Mouse (Mus musculus) embryonic facial prominence, embryonic 15.5 days (tissue): ENCODE results near the gene Zer1. TPM values are rescaled to one million over a fixed set of nuclear protein-coding genes. Genes with fewer than 3 reads are reported as not detected.
A peak's percentile ranks its signal among the peaks of the same experiment; 100 is the strongest.
"Not testable (repeated sequence)": the region's sequence is repeated elsewhere in the genome, so short reads cannot be mapped to it uniquely, and the experiment has no call there.

Source experiments
- ATAC-seq: fragments of 200-750 bp; cut with Nextera tagmentation; 2 replicates; pipeline ENCODE4 v1.8.0; 2017; ENCODE audit warnings: low read depth, moderate TSS enrichment; ENCODE audit not compliant: insufficient number of reproducible peaks, low FRiP score, low TSS enrichment
- H3K27ac ChIP-seq: fragments of 300-500 bp; sonication (generic); replicated peaks from 2 replicates; pipeline ENCODE4 v1.5.1; 2015; ENCODE audit warnings: mild to moderate bottlenecking, inconsistent platforms
- H3K27me3 ChIP-seq: fragments of 300-500 bp; sonication (generic); 2 replicates; pipeline ENCODE4 v1.6.1; 2015; ENCODE audit warnings: inconsistent platforms
- H3K36me3 ChIP-seq: fragments of 300-500 bp; sonication (generic); 2 replicates; pipeline ENCODE4 v1.6.1; 2015; ENCODE audit warnings: mild to moderate bottlenecking, inconsistent platforms
- H3K4me1 ChIP-seq: fragments of 300-500 bp; sonication (generic); 2 replicates; pipeline ENCODE4 v1.6.1; 2015; ENCODE audit warnings: inconsistent platforms
- H3K4me2 ChIP-seq: fragments of 300-500 bp; sonication (generic); replicated peaks from 2 replicates; pipeline ENCODE4 v1.6.1; 2015; ENCODE audit warnings: mild to moderate bottlenecking, inconsistent platforms
- H3K4me3 ChIP-seq: fragments of 300-500 bp; sonication (generic); replicated peaks from 2 replicates; pipeline ENCODE4 v1.5.1; 2015; ENCODE audit warnings: mild to moderate bottlenecking, inconsistent platforms
- H3K9ac ChIP-seq: fragments of 300-500 bp; sonication (generic); 2 replicates; pipeline ENCODE4 v1.6.1; 2015; ENCODE audit warnings: inconsistent platforms
- H3K9me3 ChIP-seq: fragments of 300-500 bp; sonication (generic); replicated peaks from 2 replicates; pipeline ENCODE4 v1.6.1; 2016; ENCODE audit warnings: inconsistent platforms
- WGBS: fragments of 180-500 bp; shearing (Covaris S2); methylation state at CpG from one replicate; pipeline ENCODE4 v1.1.7; 2015; 5-methylcytosine and 5-hydroxymethylcytosine counted together
- polyA plus RNA-seq: library from polyadenylated mRNA; unstranded; fragments of >200 nt; fragmentation: Nextera tagmentation; extraction: Ambion mirVana; gene quantifications from 2 replicates; pipeline ENCODE4 v1.2.1, GENCODE M21; 2015

The Zer1 gene
- polyA plus RNA-seq, 1 experiment from 2014 or later, result 10.1 TPM

- ATAC-seq, result no peak
- Histone ChIP-seq H3K27me3 (no peaks in the 10 kb centered on the region), H3K9me3 (no peaks in the 10 kb centered on the region), H3K27ac (peak overlapping the region; percentile 90), H3K4me1 (peaks cover 43% of the 10 kb centered on the region), H3K4me2 (peak overlapping the region; percentile 86), H3K9ac (peak overlapping the region; percentile 65; the same call in 1 of the 2 replicates), H3K4me3 (peak overlapping the region; percentile 64), H3K36me3 (peaks cover 10% of the 10 kb centered on the region)
- WGBS, result 15% methylated on average over 3 of the region's 3 CpGs
Observed at GRCm38 (mm10) chr2:30063791-30064190, 60.6 kb downstream of the Zer1 start.

- H3K4me3 ChIP-seq, result peak overlapping the region; percentile 64
- H3K9ac ChIP-seq, result peak overlapping the region; percentile 65; the same call in 1 of the 2 replicates
- no peaks in the 10 kb centered on the region for H3K27me3 ChIP-seq
- WGBS, result 3% methylated on average over 8 of the region's 8 CpGs
- no peaks in the 10 kb centered on the region for H3K9me3 ChIP-seq
- ATAC-seq, result no peak
- peaks cover 5% of the 10 kb centered on the region; the same call in 1 of the 2 replicates for H3K36me3 ChIP-seq
- H3K4me2 ChIP-seq, result peak overlapping the region; percentile 86
- peaks cover 41% of the 10 kb centered on the region for H3K4me1 ChIP-seq
- peak overlapping the region; percentile 90 for H3K27ac ChIP-seq
Observed at GRCm38 (mm10) chr2:30063235-30063634, 61.1 kb downstream of the Zer1 start.

GRCm38 (mm10) chr2:30062249-30063093 lies 61.9 kb downstream of the Zer1 start:
- Histone ChIP-seq H3K27ac (peak overlapping the region; percentile 90), H3K4me3 (peak overlapping the region; percentile 64), H3K4me2 (peak overlapping the region; percentile 86), H3K4me1 (peaks cover 35% of the 10 kb centered on the region), H3K27me3 (no peaks in the 10 kb centered on the region), H3K9ac (peak overlapping the region; percentile 65), H3K36me3 (no peaks in the 10 kb centered on the region), H3K9me3 (no peaks in the 10 kb centered on the region)
- ATAC-seq, result 0 out of 2 replicates have a peak, but pooled peaks have one; percentile 16
- WGBS, result under 1% methylated on average over 40 of the region's 40 CpGs

GRCm38 (mm10) chr2:30061215-30062166 lies 62.9 kb downstream of the Zer1 start:
- ATAC-seq, result 0 out of 2 replicates have a peak, but pooled peaks have one; percentile 5
- Histone ChIP-seq H3K36me3 (no peaks in the 10 kb centered on the region), H3K9ac (peak overlapping the region; percentile 65), H3K4me2 (peak overlapping the region; percentile 86), H3K27me3 (no peaks in the 10 kb centered on the region), H3K9me3 (no peaks in the 10 kb centered on the region), H3K4me3 (peak overlapping the region; percentile 64), H3K4me1 (peaks cover 35% of the 10 kb centered on the region), H3K27ac (peak overlapping the region; percentile 90)
- 7% methylated on average over 37 of the region's 37 CpGs for WGBS

- Histone ChIP-seq H3K4me2 (no peak overlapping the region), H3K4me3 (no peak overlapping the region), H3K27ac (no peak overlapping the region), H3K36me3 (no peaks in the 10 kb centered on the region), H3K4me1 (peaks cover 13% of the 10 kb centered on the region), H3K27me3 (peaks cover 4% of the 10 kb centered on the region; the same call in 1 of the 2 replicates), H3K9me3 (no peaks in the 10 kb centered on the region), H3K9ac (no peak overlapping the region)
- 58% methylated on average over 5 of the region's 5 CpGs for WGBS
- ATAC-seq, result no peak
Observed at GRCm38 (mm10) chr2:30058418-30058817, 66.0 kb downstream of the Zer1 start.

- 41% methylated on average over 12 of the region's 12 CpGs for WGBS
- no peak for ATAC-seq
Observed at GRCm38 (mm10) chr2:30057223-30057904, 67.0 kb downstream of the Zer1 start, which contains the start of gene Set. TSS of gene Set (plus strand) at chr2:30057378.

GRCm38 (mm10) chr2:30056736-30057135 lies 67.6 kb downstream of the Zer1 start:
- Histone ChIP-seq H3K9me3 (no peaks in the 10 kb centered on the region), H3K4me1 (peaks cover 6% of the 10 kb centered on the region; the same call in 1 of the 2 replicates), H3K4me3 (no peak overlapping the region), H3K27me3 (peaks cover 4% of the 10 kb centered on the region; the same call in 1 of the 2 replicates), H3K9ac (no peak overlapping the region), H3K36me3 (no peaks in the 10 kb centered on the region), H3K27ac (no peak overlapping the region), H3K4me2 (no peak overlapping the region)
- no peak for ATAC-seq
- 81% methylated on average over 3 of the region's 3 CpGs for WGBS

More at GRCm38 (mm10) chr2:30057223-30057904, 67.0 kb downstream of the Zer1 start, which contains the start of gene Set:
- Histone ChIP-seq H3K27ac (no peak within 1 kb of the TSS), H3K4me2 (no peak within 1 kb of the TSS), H3K9ac (no peak within 1 kb of the TSS), H3K4me3 (no peak within 1 kb of the TSS), H3K36me3 (no peaks in the 10 kb centered on the region), H3K9me3 (no peaks in the 10 kb centered on the region), H3K27me3 (peaks cover 4% of the 10 kb centered on the region; the same call in 1 of the 2 replicates), H3K4me1 (peaks cover 6% of the 10 kb centered on the region; the same call in 1 of the 2 replicates)

GRCm38 (mm10) chr2:30055310-30055709 lies 69.1 kb downstream of the Zer1 start:
- not testable (repeated sequence) for H3K4me2 ChIP-seq, H3K4me1 ChIP-seq, ATAC-seq, H3K9ac ChIP-seq, H3K27me3 ChIP-seq, H3K4me3 ChIP-seq, H3K36me3 ChIP-seq, H3K9me3 ChIP-seq, H3K27ac ChIP-seq
- WGBS, result 96% methylated on average over 3 of the region's 3 CpGs

GRCm38 (mm10) chr2:30051992-30052761 lies 72.2 kb downstream of the Zer1 start:
- WGBS, result 38% methylated on average over 6 of the region's 6 CpGs

GRCm38 (mm10) chr2:30049831-30050230 lies 74.6 kb downstream of the Zer1 start:
- peaks cover 7% of the 10 kb centered on the region; the same call in 1 of the 2 replicates for H3K36me3 ChIP-seq
- peaks cover 4% of the 10 kb centered on the region; the same call in 1 of the 2 replicates for H3K27me3 ChIP-seq
- H3K4me3 ChIP-seq, result no peak overlapping the region
- WGBS, result 87% methylated on average over 3 of the region's 3 CpGs
- no peak overlapping the region for H3K4me2 ChIP-seq
- H3K9me3 ChIP-seq, result no peaks in the 10 kb centered on the region
- H3K4me1 ChIP-seq, result peaks cover 4% of the 10 kb centered on the region; the same call in 1 of the 2 replicates
- no peak overlapping the region for H3K27ac ChIP-seq
- no peak overlapping the region for H3K9ac ChIP-seq
- no peak for ATAC-seq

More at GRCm38 (mm10) chr2:30051992-30052761, 72.2 kb downstream of the Zer1 start:
- Histone ChIP-seq H3K4me2 (no peak overlapping the region), H3K27ac (no peak overlapping the region), H3K9ac (no peak overlapping the region), H3K27me3 (peaks cover 4% of the 10 kb centered on the region; the same call in 1 of the 2 replicates), H3K4me3 (no peak overlapping the region), H3K9me3 (no peaks in the 10 kb centered on the region), H3K4me1 (peaks cover 4% of the 10 kb centered on the region; the same call in 1 of the 2 replicates), H3K36me3 (no peaks in the 10 kb centered on the region)
- no peak for ATAC-seq
